Mouse (Mus musculus): ENCODE measurements around the gene AY761184. TPM values are rescaled to one million over a fixed set of nuclear protein-coding genes. Genes with fewer than 3 reads are reported as not detected.

AY761184 gene
- polyA plus RNA-seq (2015; fragmentation: Illumina TruSeq; extraction: RNeasy Lipid Tissue Mini Kit (QIAGEN cat#74804); ENCODE audit: insufficient read depth, low read depth, low replicate concordance) = not detected

DNA sequence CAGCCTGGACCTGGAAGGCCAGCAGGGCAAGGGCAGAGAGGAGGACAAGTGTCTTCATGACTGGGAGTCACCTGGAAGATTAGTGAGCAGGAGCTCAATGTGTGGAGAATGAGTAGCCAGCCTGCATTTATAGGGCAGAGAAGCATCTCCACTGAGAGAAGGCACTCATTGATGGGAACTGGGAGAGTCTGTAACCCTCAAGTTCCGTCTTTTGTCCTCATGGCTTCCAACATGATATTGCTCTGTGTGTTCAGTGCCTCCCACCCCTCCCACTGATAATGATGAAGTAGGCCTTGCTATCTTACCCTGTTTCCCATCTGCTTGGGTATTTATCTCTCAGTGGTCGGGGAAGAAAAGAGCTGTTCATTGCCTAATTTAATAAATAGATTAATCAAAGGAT lies at the start of gene AY761184:
Gene AY761184 (minus strand): TSS at position 101 of the 400 bp plus-strand sequence.

GRCm38 (mm10) chr8:21665497-21665896 lies 37.9 kb downstream of the AY761184 start, which contains the start of gene Defa34:
Gene Defa34 (plus strand): TSS chr8:21665797.

GRCm38 (mm10) chr8:21655480-21655879 lies 48.0 kb downstream of the AY761184 start, which contains the start of gene Defa17:
Gene Defa17 (plus strand): TSS chr8:21655780.

Other genes starting within 250 kb of the AY761184 start
- not detected for gene Gm7849, start 247.1 kb downstream of the AY761184 start, polyA plus RNA-seq (2015; fragmentation: Illumina TruSeq; extraction: RNeasy Lipid Tissue Mini Kit (QIAGEN cat#74804); ENCODE audit: insufficient read depth, low read depth, low replicate concordance)
- not detected for gene Defa20, start 194.4 kb downstream of the AY761184 start, polyA plus RNA-seq (2015; fragmentation: Illumina TruSeq; extraction: RNeasy Lipid Tissue Mini Kit (QIAGEN cat#74804); ENCODE audit: insufficient read depth, low read depth, low replicate concordance)
- not detected for gene Defa32, start 174.6 kb downstream of the AY761184 start, polyA plus RNA-seq (2015; fragmentation: Illumina TruSeq; extraction: RNeasy Lipid Tissue Mini Kit (QIAGEN cat#74804); ENCODE audit: insufficient read depth, low read depth, low replicate concordance)
- not detected for gene Defa37, start 138.3 kb downstream of the AY761184 start, polyA plus RNA-seq (2015; fragmentation: Illumina TruSeq; extraction: RNeasy Lipid Tissue Mini Kit (QIAGEN cat#74804); ENCODE audit: insufficient read depth, low read depth, low replicate concordance)
- not detected for gene Defa28, start 120.6 kb downstream of the AY761184 start, polyA plus RNA-seq (2015; fragmentation: Illumina TruSeq; extraction: RNeasy Lipid Tissue Mini Kit (QIAGEN cat#74804); ENCODE audit: insufficient read depth, low read depth, low replicate concordance)
- gene Gm7861, start 109.1 kb downstream of the AY761184 start, polyA plus RNA-seq (2015; fragmentation: Illumina TruSeq; extraction: RNeasy Lipid Tissue Mini Kit (QIAGEN cat#74804); ENCODE audit: insufficient read depth, low read depth, low replicate concordance) = not detected
- gene Defa26, start 85.5 kb downstream of the AY761184 start, polyA plus RNA-seq (2015; fragmentation: Illumina TruSeq; extraction: RNeasy Lipid Tissue Mini Kit (QIAGEN cat#74804); ENCODE audit: insufficient read depth, low read depth, low replicate concordance) = not detected
- not detected for gene Defa17, start 47.9 kb downstream of the AY761184 start, polyA plus RNA-seq (2015; fragmentation: Illumina TruSeq; extraction: RNeasy Lipid Tissue Mini Kit (QIAGEN cat#74804); ENCODE audit: insufficient read depth, low read depth, low replicate concordance)
- gene Defa34, start 37.8 kb downstream of the AY761184 start, polyA plus RNA-seq (2015; fragmentation: Illumina TruSeq; extraction: RNeasy Lipid Tissue Mini Kit (QIAGEN cat#74804); ENCODE audit: insufficient read depth, low read depth, low replicate concordance) = not detected
- not detected for gene Defa24, start 30.8 kb upstream of the AY761184 start, polyA plus RNA-seq (2015; fragmentation: Illumina TruSeq; extraction: RNeasy Lipid Tissue Mini Kit (QIAGEN cat#74804); ENCODE audit: insufficient read depth, low read depth, low replicate concordance)
- not detected for gene Defb50, start 119.9 kb upstream of the AY761184 start, polyA plus RNA-seq (2015; fragmentation: Illumina TruSeq; extraction: RNeasy Lipid Tissue Mini Kit (QIAGEN cat#74804); ENCODE audit: insufficient read depth, low read depth, low replicate concordance)
- not detected for gene Defb2, start 136.3 kb upstream of the AY761184 start, polyA plus RNA-seq (2015; fragmentation: Illumina TruSeq; extraction: RNeasy Lipid Tissue Mini Kit (QIAGEN cat#74804); ENCODE audit: insufficient read depth, low read depth, low replicate concordance)
- gene Defb10, start 155.3 kb upstream of the AY761184 start, polyA plus RNA-seq (2015; fragmentation: Illumina TruSeq; extraction: RNeasy Lipid Tissue Mini Kit (QIAGEN cat#74804); ENCODE audit: insufficient read depth, low read depth, low replicate concordance) = not detected
- not detected for gene Defb9, start 181.8 kb upstream of the AY761184 start, polyA plus RNA-seq (2015; fragmentation: Illumina TruSeq; extraction: RNeasy Lipid Tissue Mini Kit (QIAGEN cat#74804); ENCODE audit: insufficient read depth, low read depth, low replicate concordance)
- gene Defb11, start 202.8 kb upstream of the AY761184 start, polyA plus RNA-seq (2015; fragmentation: Illumina TruSeq; extraction: RNeasy Lipid Tissue Mini Kit (QIAGEN cat#74804); ENCODE audit: insufficient read depth, low read depth, low replicate concordance) = not detected
- gene Defb15, start 229.1 kb upstream of the AY761184 start, polyA plus RNA-seq (2015; fragmentation: Illumina TruSeq; extraction: RNeasy Lipid Tissue Mini Kit (QIAGEN cat#74804); ENCODE audit: insufficient read depth, low read depth, low replicate concordance) = not detected
- gene Defb35, start 234.7 kb upstream of the AY761184 start, polyA plus RNA-seq (2015; fragmentation: Illumina TruSeq; extraction: RNeasy Lipid Tissue Mini Kit (QIAGEN cat#74804); ENCODE audit: insufficient read depth, low read depth, low replicate concordance) = not detected
- not detected for gene Defb13, start 243.1 kb upstream of the AY761184 start, polyA plus RNA-seq (2015; fragmentation: Illumina TruSeq; extraction: RNeasy Lipid Tissue Mini Kit (QIAGEN cat#74804); ENCODE audit: insufficient read depth, low read depth, low replicate concordance)

Measured in pancreas, adult 10 weeks (tissue).